Mouse (Mus musculus): ENCODE measurements around the gene Dlx3. TPM values are rescaled to one million over a fixed set of nuclear protein-coding genes. Genes with fewer than 3 reads are reported as not detected.

Gene Dlx3
- polyA plus RNA-seq, 1 experiment = 0.33 TPM

GRCm38 (mm10) chr11:95100393-95100792 is 19.5 kb upstream of the Dlx3 start:
- Histone ChIP-seq H3K27ac (ENCODE audit: insufficient read depth, low read depth, low read length) (no peak overlapping the region), H3K27me3 (ENCODE audit: control insufficient read depth, insufficient read depth, low read length) (no peaks in the 10 kb centered on the region; the same call in 1 of the 2 replicates), H3K4me3 (ENCODE audit: low read depth, low read length) (no peak overlapping the region), H3K4me1 (ENCODE audit: control insufficient read depth, insufficient read depth, insufficient read length, low read length) (peaks cover 10% of the 10 kb centered on the region; the same call in 1 of the 2 replicates), H3K36me3 (ENCODE audit: control insufficient read depth, insufficient read depth, low read length) (no peaks in the 10 kb centered on the region)
- WGBS = 77% methylated on average over 3 of the region's 3 CpGs
- TF ChIP-seq CTCF (IDR thresholded peaks at IDR 0.05; ENCODE audit: extremely low read depth, insufficient read length, insufficient replicate concordance, low read depth, low read length) (no peak), POLR2A (IDR thresholded peaks at IDR 0.05; ENCODE audit: low read depth, low read length) (no peak)

GRCm38 (mm10) chr11:95101071-95101788 is 18.7 kb upstream of the Dlx3 start:
- no peaks in the 10 kb centered on the region for H3K36me3 ChIP-seq (ENCODE audit: control insufficient read depth, insufficient read depth, low read length)
- H3K27ac ChIP-seq (ENCODE audit: insufficient read depth, low read depth, low read length) = no peak overlapping the region
- H3K4me1 ChIP-seq (ENCODE audit: control insufficient read depth, insufficient read depth, insufficient read length, low read length) = peaks cover 10% of the 10 kb centered on the region; the same call in 1 of the 2 replicates
- no peak overlapping the region for H3K4me3 ChIP-seq (ENCODE audit: low read depth, low read length)
- WGBS = 26% methylated on average over 16 of the region's 16 CpGs
- H3K27me3 ChIP-seq (ENCODE audit: control insufficient read depth, insufficient read depth, low read length) = peaks cover 8% of the 10 kb centered on the region
- TF ChIP-seq POLR2A (IDR thresholded peaks at IDR 0.05; ENCODE audit: low read depth, low read length) (no peak), CTCF (IDR thresholded peaks at IDR 0.05; ENCODE audit: extremely low read depth, insufficient read length, insufficient replicate concordance, low read depth, low read length) (no peak)

- Histone ChIP-seq H3K27me3 (ENCODE audit: control insufficient read depth, insufficient read depth, low read length) (peaks cover 8% of the 10 kb centered on the region), H3K27ac (ENCODE audit: insufficient read depth, low read depth, low read length) (no peak overlapping the region), H3K36me3 (ENCODE audit: control insufficient read depth, insufficient read depth, low read length) (no peaks in the 10 kb centered on the region), H3K4me1 (ENCODE audit: control insufficient read depth, insufficient read depth, insufficient read length, low read length) (peaks cover 12% of the 10 kb centered on the region; the same call in 1 of the 2 replicates), H3K4me3 (ENCODE audit: low read depth, low read length) (no peak overlapping the region)
- TF ChIP-seq POLR2A (IDR thresholded peaks at IDR 0.05; ENCODE audit: low read depth, low read length) = no peak
- no peak for TF ChIP-seq CTCF (IDR thresholded peaks at IDR 0.05; ENCODE audit: extremely low read depth, insufficient read length, insufficient replicate concordance, low read depth, low read length)
- 75% methylated on average over 19 of the region's 19 CpGs for WGBS
Observed at GRCm38 (mm10) chr11:95102161-95102904, 17.6 kb upstream of the Dlx3 start.

GRCm38 (mm10) chr11:95104266-95104665 is 15.7 kb upstream of the Dlx3 start:
- Histone ChIP-seq H3K27ac (ENCODE audit: insufficient read depth, low read depth, low read length) (no peak overlapping the region), H3K27me3 (ENCODE audit: control insufficient read depth, insufficient read depth, low read length) (peaks cover 8% of the 10 kb centered on the region), H3K4me3 (ENCODE audit: low read depth, low read length) (no peak overlapping the region), H3K36me3 (ENCODE audit: control insufficient read depth, insufficient read depth, low read length) (no peaks in the 10 kb centered on the region), H3K4me1 (ENCODE audit: control insufficient read depth, insufficient read depth, insufficient read length, low read length) (peaks cover 12% of the 10 kb centered on the region; the same call in 1 of the 2 replicates)
- TF ChIP-seq POLR2A (IDR thresholded peaks at IDR 0.05; ENCODE audit: low read depth, low read length) (no peak), CTCF (IDR thresholded peaks at IDR 0.05; ENCODE audit: extremely low read depth, insufficient read length, insufficient replicate concordance, low read depth, low read length) (no peak)
- WGBS = 17% methylated on average over 6 of the region's 6 CpGs

- 5% methylated on average over 25 of the region's 25 CpGs for WGBS
- H3K4me1 ChIP-seq (ENCODE audit: control insufficient read depth, insufficient read depth, insufficient read length, low read length) = peaks cover 8% of the 10 kb centered on the region; the same call in 1 of the 2 replicates
- no peak overlapping the region for H3K27ac ChIP-seq (ENCODE audit: insufficient read depth, low read depth, low read length)
- H3K27me3 ChIP-seq (ENCODE audit: control insufficient read depth, insufficient read depth, low read length) = peaks cover 8% of the 10 kb centered on the region
- no peak overlapping the region for H3K4me3 ChIP-seq (ENCODE audit: low read depth, low read length)
- no peaks in the 10 kb centered on the region for H3K36me3 ChIP-seq (ENCODE audit: control insufficient read depth, insufficient read depth, low read length)
- TF ChIP-seq POLR2A (IDR thresholded peaks at IDR 0.05; ENCODE audit: low read depth, low read length) (no peak), CTCF (IDR thresholded peaks at IDR 0.05; ENCODE audit: extremely low read depth, insufficient read length, insufficient replicate concordance, low read depth, low read length) (no peak)
Observed at GRCm38 (mm10) chr11:95105274-95105874, 14.5 kb upstream of the Dlx3 start.

GRCm38 (mm10) chr11:95106440-95107236 is 13.3 kb upstream of the Dlx3 start:
- Histone ChIP-seq H3K4me3 (ENCODE audit: low read depth, low read length) (no peak overlapping the region), H3K4me1 (ENCODE audit: control insufficient read depth, insufficient read depth, insufficient read length, low read length) (peaks cover 8% of the 10 kb centered on the region; the same call in 1 of the 2 replicates), H3K27me3 (ENCODE audit: control insufficient read depth, insufficient read depth, low read length) (peaks cover 8% of the 10 kb centered on the region), H3K36me3 (ENCODE audit: control insufficient read depth, insufficient read depth, low read length) (no peaks in the 10 kb centered on the region), H3K27ac (ENCODE audit: insufficient read depth, low read depth, low read length) (no peak overlapping the region)
- WGBS = 35% methylated on average over 23 of the region's 23 CpGs
- TF ChIP-seq CTCF (IDR thresholded peaks at IDR 0.05; ENCODE audit: extremely low read depth, insufficient read length, insufficient replicate concordance, low read depth, low read length) (peak; percentile 96), POLR2A (IDR thresholded peaks at IDR 0.05; ENCODE audit: low read depth, low read length) (no peak)
